Mouse (Mus musculus): Measurements from ENCODE around the gene Cenps. TPM values are rescaled to one million over a fixed set of nuclear protein-coding genes. Genes with fewer than 3 reads are reported as not detected.
A peak's percentile ranks its signal among the peaks of the same experiment; 100 is the strongest.

The Cenps gene
- total and polyA plus RNA-seq, 2 experiments from 2014 or later = 3.7 to 21.2 TPM

DNA sequence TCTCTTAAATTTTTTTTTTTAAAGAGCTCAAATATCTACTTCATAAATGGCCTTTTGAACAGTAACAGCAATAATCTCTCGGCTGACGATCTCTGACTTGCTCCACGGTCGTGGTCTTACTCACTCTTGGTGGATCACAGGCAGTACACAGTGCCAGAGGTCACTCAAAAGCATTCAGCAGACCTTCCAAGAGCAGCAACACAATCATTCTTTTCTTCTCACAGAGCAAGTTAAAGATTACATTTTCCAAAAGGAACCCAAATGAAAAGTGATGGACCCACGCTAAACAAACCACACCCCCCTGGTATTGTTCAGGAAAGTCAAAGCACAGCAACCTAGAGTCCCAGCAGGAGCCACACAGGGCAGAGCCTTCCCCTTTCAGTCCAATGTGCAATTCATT lies 39.6 kb upstream of the Cenps start:
- no peak for ATAC-seq (ENCODE audit: low FRiP score)
- H3K9me3 ChIP-seq (ENCODE audit: low read length) = no peaks in the 10 kb centered on the region
- TF ChIP-seq CTCF (IDR thresholded peaks at IDR 0.05) = no peak
- WGBS = 37% methylated on average over 5 of the region's 5 CpGs
- DNase-seq (ENCODE audit: low spot score) = no peak
- H3K4me3 ChIP-seq (ENCODE audit: low read depth, low read length) = no peak overlapping the region
- no peaks in the 10 kb centered on the region for H3K27me3 ChIP-seq (ENCODE audit: insufficient read depth, low read length)
- peaks cover 40% of the 10 kb centered on the region for H3K36me3 ChIP-seq (ENCODE audit: insufficient read depth, low read length)
- no peak overlapping the region for H3K4me2 ChIP-seq (ENCODE audit: low read depth, low read length, poor library complexity, severe bottlenecking)
- no peak overlapping the region for H3K9ac ChIP-seq (replicated peaks; ENCODE audit: low read length, poor library complexity, severe bottlenecking)
- no peak overlapping the region for H3K27ac ChIP-seq (ENCODE audit: low read depth, low read length)
- no peaks in the 10 kb centered on the region for H3K4me1 ChIP-seq (ENCODE audit: insufficient read depth, low read length)

DNA sequence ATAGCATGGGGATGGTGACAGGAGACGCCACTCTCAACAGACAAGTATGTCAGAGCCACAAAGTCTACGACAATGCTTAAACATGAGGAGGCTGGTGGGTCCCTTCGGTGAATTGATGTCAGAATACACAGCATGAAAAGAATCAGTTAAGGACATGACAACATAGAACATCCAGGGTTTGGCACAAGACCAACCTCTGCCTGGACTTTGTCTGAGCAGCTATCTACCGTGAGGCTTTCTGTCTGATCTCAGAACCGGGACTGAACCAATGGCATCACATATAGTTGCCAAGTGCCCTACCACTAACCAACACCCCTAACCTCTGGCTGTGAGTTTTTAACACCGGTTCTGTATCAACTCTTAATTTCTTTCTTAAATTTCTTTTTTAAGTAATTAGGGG lies 39.2 kb upstream of the Cenps start:
- H3K4me3 ChIP-seq (ENCODE audit: low read depth, low read length) = no peak overlapping the region
- no peaks in the 10 kb centered on the region for H3K4me1 ChIP-seq (ENCODE audit: insufficient read depth, low read length)
- no peak for ATAC-seq (ENCODE audit: low FRiP score)
- 71% methylated on average over 6 of the region's 6 CpGs for WGBS
- no peaks in the 10 kb centered on the region for H3K27me3 ChIP-seq (ENCODE audit: insufficient read depth, low read length)
- H3K9ac ChIP-seq (replicated peaks; ENCODE audit: low read length, poor library complexity, severe bottlenecking) = no peak overlapping the region
- peaks cover 36% of the 10 kb centered on the region for H3K36me3 ChIP-seq (ENCODE audit: insufficient read depth, low read length)
- H3K4me2 ChIP-seq (ENCODE audit: low read depth, low read length, poor library complexity, severe bottlenecking) = no peak overlapping the region
- no peak for TF ChIP-seq CTCF (IDR thresholded peaks at IDR 0.05)
- no peak overlapping the region for H3K27ac ChIP-seq (ENCODE audit: low read depth, low read length)
- H3K9me3 ChIP-seq (ENCODE audit: low read length) = no peaks in the 10 kb centered on the region
- DNase-seq (ENCODE audit: low spot score) = no peak

DNA sequence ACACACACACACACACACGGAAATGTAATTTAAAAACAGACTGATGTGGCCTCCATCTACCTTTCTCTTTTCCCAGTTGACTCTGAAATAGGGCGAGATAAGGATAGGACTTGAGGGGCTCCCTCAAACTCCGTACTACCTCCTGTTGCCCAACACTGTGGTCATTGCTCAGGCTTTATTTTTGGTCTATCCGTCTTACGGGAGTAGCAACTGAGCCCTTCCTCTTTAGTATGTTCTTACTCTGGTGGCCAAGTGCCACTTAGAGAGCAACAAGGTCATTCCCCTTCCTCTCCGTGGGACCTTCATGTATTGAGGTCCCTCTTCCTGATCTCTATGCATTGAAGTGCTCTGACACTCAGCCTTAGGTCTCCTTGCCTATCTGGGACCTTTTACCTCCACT lies 36.2 kb upstream of the Cenps start:
- Histone ChIP-seq H3K27me3 (ENCODE audit: insufficient read depth, low read length) (no peaks in the 10 kb centered on the region), H3K36me3 (ENCODE audit: insufficient read depth, low read length) (peaks cover 10% of the 10 kb centered on the region; the same call in 1 of the 2 replicates), H3K4me3 (ENCODE audit: low read depth, low read length) (no peak overlapping the region), H3K9me3 (ENCODE audit: low read length) (no peaks in the 10 kb centered on the region), H3K4me1 (ENCODE audit: insufficient read depth, low read length) (no peaks in the 10 kb centered on the region), H3K9ac (replicated peaks; ENCODE audit: low read length, poor library complexity, severe bottlenecking) (no peak overlapping the region), H3K27ac (ENCODE audit: low read depth, low read length) (no peak overlapping the region), H3K4me2 (ENCODE audit: low read depth, low read length, poor library complexity, severe bottlenecking) (no peak overlapping the region)
- WGBS = 89% methylated on average over 6 of the region's 6 CpGs
- ATAC-seq (ENCODE audit: low FRiP score) (no peak), DNase-seq (ENCODE audit: low spot score) (no peak)
- TF ChIP-seq CTCF (IDR thresholded peaks at IDR 0.05) = no peak

DNA sequence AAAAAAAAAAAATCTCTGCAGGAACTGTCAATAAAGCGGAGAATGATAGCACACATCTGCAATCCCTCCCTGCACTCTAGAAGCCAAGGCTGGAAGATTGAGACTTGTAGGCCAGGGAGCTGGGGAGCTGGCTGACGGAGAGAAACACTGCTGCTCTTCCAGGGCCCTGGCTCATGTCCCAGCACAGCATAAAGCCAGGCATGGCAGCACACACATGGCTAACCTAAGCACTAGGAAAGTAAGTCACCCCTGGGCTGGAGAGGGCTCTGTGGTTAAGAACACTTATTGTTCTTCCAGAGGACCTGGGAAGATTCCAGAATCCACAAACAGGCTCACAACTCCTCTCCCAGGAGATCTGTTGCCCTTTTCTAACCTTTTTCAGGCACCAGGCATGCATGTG lies 35.2 kb upstream of the Cenps start:
- DNase-seq (ENCODE audit: low spot score) (peak; percentile 34), ATAC-seq (ENCODE audit: low FRiP score) (no peak)
- 74% methylated on average over 2 of the region's 2 CpGs for WGBS
- H3K4me1 ChIP-seq (ENCODE audit: insufficient read depth, low read length) = no peaks in the 10 kb centered on the region
- H3K4me2 ChIP-seq (ENCODE audit: low read depth, low read length, poor library complexity, severe bottlenecking) = no peak overlapping the region
- H3K9ac ChIP-seq (replicated peaks; ENCODE audit: low read length, poor library complexity, severe bottlenecking) = no peak overlapping the region
- H3K9me3 ChIP-seq (ENCODE audit: low read length) = no peaks in the 10 kb centered on the region
- H3K27ac ChIP-seq (ENCODE audit: low read depth, low read length) = no peak overlapping the region; the same call in 1 of the 2 replicates
- TF ChIP-seq CTCF (IDR thresholded peaks at IDR 0.05) = no peak
- no peaks in the 10 kb centered on the region for H3K27me3 ChIP-seq (ENCODE audit: insufficient read depth, low read length)
- peaks cover 4% of the 10 kb centered on the region; the same call in 1 of the 2 replicates for H3K36me3 ChIP-seq (ENCODE audit: insufficient read depth, low read length)
- no peak overlapping the region for H3K4me3 ChIP-seq (ENCODE audit: low read depth, low read length)

DNA sequence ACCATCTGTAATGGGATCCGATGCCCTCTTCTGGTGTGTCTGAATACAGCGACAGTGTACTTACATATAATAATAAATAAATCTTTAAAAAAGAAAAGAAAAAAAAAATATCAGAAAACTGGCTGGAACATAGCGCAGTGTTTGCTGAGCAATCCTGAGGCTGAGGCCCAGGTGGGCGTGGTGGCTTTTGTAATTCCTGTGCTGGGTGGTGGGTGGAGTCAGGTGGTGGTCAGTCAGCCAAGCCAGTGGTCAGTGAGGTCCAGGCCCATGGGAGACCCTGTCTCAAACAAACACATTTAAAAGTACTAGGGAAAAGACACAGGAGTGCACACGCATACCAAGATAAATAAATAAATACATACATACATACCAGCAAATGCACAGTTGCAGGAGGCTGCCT lies 34.7 kb upstream of the Cenps start:
- no peak overlapping the region for H3K9ac ChIP-seq (replicated peaks; ENCODE audit: low read length, poor library complexity, severe bottlenecking)
- 94% methylated on average over 5 of the region's 5 CpGs for WGBS
- no peak for DNase-seq (ENCODE audit: low spot score)
- H3K27ac ChIP-seq (ENCODE audit: low read depth, low read length) = peak overlapping the region; percentile 26; the same call in 1 of the 2 replicates
- H3K4me1 ChIP-seq (ENCODE audit: insufficient read depth, low read length) = no peaks in the 10 kb centered on the region
- H3K27me3 ChIP-seq (ENCODE audit: insufficient read depth, low read length) = no peaks in the 10 kb centered on the region
- no peak for ATAC-seq (ENCODE audit: low FRiP score)
- H3K9me3 ChIP-seq (ENCODE audit: low read length) = no peaks in the 10 kb centered on the region
- peak; percentile 5; the same call in 1 of the 2 replicates for TF ChIP-seq CTCF (IDR thresholded peaks at IDR 0.05)
- no peak overlapping the region for H3K4me2 ChIP-seq (ENCODE audit: low read depth, low read length, poor library complexity, severe bottlenecking)
- no peak overlapping the region for H3K4me3 ChIP-seq (ENCODE audit: low read depth, low read length)
- H3K36me3 ChIP-seq (ENCODE audit: insufficient read depth, low read length) = peaks cover 4% of the 10 kb centered on the region; the same call in 1 of the 2 replicates

DNA sequence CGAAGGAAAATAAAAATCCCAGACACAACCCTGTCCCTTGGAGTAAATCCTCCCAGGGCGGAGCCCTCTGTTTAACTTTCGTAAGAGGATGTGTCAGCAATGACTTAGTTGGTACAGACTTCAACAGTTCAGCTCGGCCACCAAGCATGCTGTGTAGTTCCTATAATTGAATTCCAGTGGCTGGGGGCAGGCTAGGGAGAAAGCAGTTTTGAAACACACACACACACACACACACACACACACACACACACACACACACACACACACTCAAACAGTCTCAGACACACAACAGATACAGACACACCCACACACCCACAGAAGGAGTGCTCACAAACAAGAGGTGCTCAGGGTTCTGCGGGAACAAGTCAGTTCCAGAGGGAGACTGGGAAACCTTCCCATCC lies 34.2 kb upstream of the Cenps start:
- peaks cover 4% of the 10 kb centered on the region; the same call in 1 of the 2 replicates for H3K36me3 ChIP-seq (ENCODE audit: insufficient read depth, low read length)
- H3K9ac ChIP-seq (replicated peaks; ENCODE audit: low read length, poor library complexity, severe bottlenecking) = no peak overlapping the region
- H3K4me2 ChIP-seq (ENCODE audit: low read depth, low read length, poor library complexity, severe bottlenecking) = no peak overlapping the region
- no peak overlapping the region for H3K4me3 ChIP-seq (ENCODE audit: low read depth, low read length)
- no peak overlapping the region for H3K27ac ChIP-seq (ENCODE audit: low read depth, low read length)
- H3K27me3 ChIP-seq (ENCODE audit: insufficient read depth, low read length) = no peaks in the 10 kb centered on the region
- TF ChIP-seq CTCF (IDR thresholded peaks at IDR 0.05) = no peak
- no peaks in the 10 kb centered on the region for H3K4me1 ChIP-seq (ENCODE audit: insufficient read depth, low read length)
- ATAC-seq (ENCODE audit: low FRiP score) (no peak), DNase-seq (ENCODE audit: low spot score) (no peak)
- no peaks in the 10 kb centered on the region for H3K9me3 ChIP-seq (ENCODE audit: low read length)
- WGBS = 72% methylated on average over 5 of the region's 5 CpGs
